Mouse (Mus musculus) frontal cortex, adult 2 months (tissue): ENCODE measurements around the gene Acsf3. TPM values are rescaled to one million over a fixed set of nuclear protein-coding genes. Genes with fewer than 3 reads are reported as not detected.

ENCODE experiments used
- DNase-seq, 2 experiments: peaks; one replicate each; pipeline ENCODE4 v3.0.0; 2022; ENCODE audit warnings: low spot score in 1 of 2; ENCODE audit errors: extremely low spot score in 1 of 2
- polyA plus RNA-seq: library from polyadenylated mRNA; depleted of rRNA; stranded (reverse); fragments of >200 nt; gene quantifications from 2 replicates; pipeline ENCODE4 v1.2.3, GENCODE M21; 2012; rRNA removed

The Acsf3 gene
- polyA plus RNA-seq = 21.0 and 21.1 TPM in 2 replicates

- DNase-seq = peak; percentile 8 to 68
These were observed at the start of gene Acsf3 for GRCm38 (mm10) chr8:122775285-122776155. Gene Acsf3 (plus strand): TSS chr8:122775486.

GRCm38 (mm10) chr8:122726789-122727188 lies 48.5 kb upstream of the Acsf3 start:
- DNase-seq = no peak

GRCm38 (mm10) chr8:122727412-122727811 lies 47.9 kb upstream of the Acsf3 start:
- DNase-seq = no peak

- no peak for DNase-seq
These were observed 46.7 kb upstream of the Acsf3 start for GRCm38 (mm10) chr8:122728630-122729029.

- no peak for DNase-seq
These were observed 40.2 kb upstream of the Acsf3 start for GRCm38 (mm10) chr8:122735110-122735509.

GRCm38 (mm10) chr8:122735542-122736473 lies 39.5 kb upstream of the Acsf3 start:
- no peak for DNase-seq

- no peak for DNase-seq
These were observed 38.7 kb upstream of the Acsf3 start for GRCm38 (mm10) chr8:122736623-122737022.

- DNase-seq = no peak
These were observed 38.2 kb upstream of the Acsf3 start for GRCm38 (mm10) chr8:122737071-122737470.

GRCm38 (mm10) chr8:122737886-122738285 lies 37.4 kb upstream of the Acsf3 start:
- no peak for DNase-seq

GRCm38 (mm10) chr8:122739102-122739725 lies 36.1 kb upstream of the Acsf3 start:
- no peak for DNase-seq

GRCm38 (mm10) chr8:122742471-122742870 lies 32.8 kb upstream of the Acsf3 start:
- no peak for DNase-seq

- no peak for DNase-seq
These were observed 30.1 kb upstream of the Acsf3 start for GRCm38 (mm10) chr8:122745022-122745749.

- no peak for DNase-seq
These were observed 29.5 kb upstream of the Acsf3 start for GRCm38 (mm10) chr8:122745750-122746275.

GRCm38 (mm10) chr8:122746439-122746838 lies 28.8 kb upstream of the Acsf3 start:
- no peak for DNase-seq

- DNase-seq = no peak
These were observed 27.5 kb upstream of the Acsf3 start for GRCm38 (mm10) chr8:122747825-122748224.

GRCm38 (mm10) chr8:122749333-122749958 lies 25.8 kb upstream of the Acsf3 start:
- DNase-seq = peak in 1 of 2 experiments; percentile 59

GRCm38 (mm10) chr8:122751342-122751741 lies 23.9 kb upstream of the Acsf3 start:
- DNase-seq = peak in 1 of 2 experiments; percentile 57

GRCm38 (mm10) chr8:122752111-122752721 lies 23.1 kb upstream of the Acsf3 start:
- peak; percentile 38 to 81 for DNase-seq

- no peak for DNase-seq
These were observed 16.7 kb upstream of the Acsf3 start for GRCm38 (mm10) chr8:122758597-122758996.
